Mouse (Mus musculus): ENCODE results near the gene Ppcdc.

- TF ChIP-seq CTCF (IDR thresholded peaks at IDR 0.05), result no peak
- TF ChIP-seq EP300 (IDR thresholded peaks at IDR 0.05; ENCODE audit: insufficient read depth, low read depth, low read length), result no peak
- no peak for TF ChIP-seq POLR2A (IDR thresholded peaks at IDR 0.05; ENCODE audit: insufficient read depth, low read depth, low read length)
These were observed 41.2 kb downstream of the Ppcdc start for GRCm38 (mm10) chr9:57398773-57399172.
